Mouse (Mus musculus) lung, embryonic 14.5 days (tissue): ENCODE results near the gene Phactr3. TPM values are rescaled to one million over a fixed set of nuclear protein-coding genes. Genes with fewer than 3 reads are reported as not detected.

Experiments used
- ATAC-seq: fragments of 200-750 bp; cut with Nextera tagmentation; 2 replicates; pipeline ENCODE4 v1.8.0; 2017; ENCODE audit warnings: mild to moderate bottlenecking, moderate TSS enrichment, moderate library complexity; ENCODE audit not compliant: insufficient read depth
- DNase-seq: peaks from one replicate; pipeline ENCODE4 v3.0.0-alpha.2; 2015
- H3K27ac ChIP-seq: fragments of 300-500 bp; sonication (generic); 2 replicates; pipeline ENCODE4 v1.5.1; 2014; ENCODE audit warnings: low read depth, mild to moderate bottlenecking, moderate library complexity
- H3K27me3 ChIP-seq: fragments of 300-500 bp; sonication (generic); 2 replicates; pipeline ENCODE4 v1.6.1; 2014; ENCODE audit warnings: low read length, control low read depth; ENCODE audit not compliant: insufficient read depth
- H3K36me3 ChIP-seq: fragments of 300-500 bp; sonication (generic); 2 replicates; pipeline ENCODE4 v1.6.1; 2014; ENCODE audit warnings: control low read depth; ENCODE audit not compliant: insufficient read depth
- H3K4me1 ChIP-seq: fragments of 300-500 bp; sonication (generic); 2 replicates; pipeline ENCODE4 v1.6.1; 2014; ENCODE audit warnings: antibody characterized with exemption, control low read depth; ENCODE audit not compliant: insufficient read depth
- H3K4me2 ChIP-seq: fragments of 300-500 bp; sonication (generic); 2 replicates; pipeline ENCODE4 v1.6.1; 2014; ENCODE audit warnings: mild to moderate bottlenecking
- H3K4me3 ChIP-seq: fragments of 300-500 bp; sonication (generic); 2 replicates; pipeline ENCODE4 v1.5.1; 2014; ENCODE audit warnings: low read depth, low read length
- H3K9ac ChIP-seq: fragments of 300-500 bp; sonication (generic); 2 replicates; pipeline ENCODE4 v1.6.1; 2014
- H3K9me3 ChIP-seq: fragments of 300-500 bp; sonication (generic); 2 replicates; pipeline ENCODE4 v1.6.1; 2016; ENCODE audit warnings: low read depth, low read length, control low read depth
- CTCF ChIP-seq: IDR thresholded peaks from 2 replicates; pipeline ENCODE4 v1.5.1; 2016; ENCODE audit warnings: antibody characterized with exemption, low read depth
- WGBS: fragments of 180-500 bp; shearing (Covaris S2); extraction: QIAGEN DNeasy Blood & Tissue Kit; methylation state at CpG from one replicate; pipeline ENCODE4 v1.1.7; 2014; 5-methylcytosine and 5-hydroxymethylcytosine counted together
- polyA plus RNA-seq: library from polyadenylated mRNA; unstranded; fragments of >200 nt; fragmentation: Nextera tagmentation; extraction: Ambion mirVana; gene quantifications from 2 replicates; pipeline ENCODE4 v1.2.1, GENCODE M21; 2014

Gene Phactr3
- polyA plus RNA-seq, 1 experiment from 2014 or later = 0.33 TPM

- H3K9ac ChIP-seq = no peak overlapping the region
- no peaks in the 10 kb centered on the region for H3K27me3 ChIP-seq
- H3K9me3 ChIP-seq = no peaks in the 10 kb centered on the region
- ATAC-seq (no peak), DNase-seq (no peak)
- no peak overlapping the region for H3K4me2 ChIP-seq
- H3K4me3 ChIP-seq = no peak overlapping the region
- H3K4me1 ChIP-seq = no peaks in the 10 kb centered on the region
- 65% methylated on average over 4 of the region's 4 CpGs for WGBS
- no peaks in the 10 kb centered on the region for H3K36me3 ChIP-seq
- no peak for TF ChIP-seq CTCF
- no peak overlapping the region for H3K27ac ChIP-seq
These were observed 223.8 kb downstream of the Phactr3 start for GRCm38 (mm10) chr2:178342597-178342996.

Other genes with a start within 250 kb of the Phactr3 start
- gene Gm14327, start 221.9 kb upstream of the Phactr3 start, polyA plus RNA-seq = 4.5 and 6.3 TPM in 2 replicates
- not detected in 2 replicates for gene Zfp972, start 193.4 kb upstream of the Phactr3 start, polyA plus RNA-seq
- 21.2 and 22.9 TPM in 2 replicates for gene Gm14326, start 161.7 kb upstream of the Phactr3 start, polyA plus RNA-seq
- 16.6 and 18.0 TPM in 2 replicates for gene Zfp971, start 95.7 kb upstream of the Phactr3 start, polyA plus RNA-seq
- gene Zfp931, start 40.5 kb upstream of the Phactr3 start, polyA plus RNA-seq = 18.5 and 19.5 TPM in 2 replicates